Mouse (Mus musculus) retina, embryonic 14.5 days (tissue): ENCODE data around the gene Ppfibp2.

Experiments
- DNase-seq: peaks from one replicate; pipeline ENCODE4 v3.0.0-alpha.2; 2015; ENCODE audit warnings: low spot score

Ppfibp2 gene

GRCm38 (mm10) chr7:107594857-107595402, at the start of gene Ppfibp2:
TSS of gene Ppfibp2 (plus strand) at chr7:107595207.
- DNase-seq, result peak; percentile 85

- no peak for DNase-seq
Measured at GRCm38 (mm10) chr7:107547872-107548271, 47.1 kb upstream of the Ppfibp2 start.

GRCm38 (mm10) chr7:107553461-107553860, 41.5 kb upstream of the Ppfibp2 start:
- DNase-seq, result no peak

DNA sequence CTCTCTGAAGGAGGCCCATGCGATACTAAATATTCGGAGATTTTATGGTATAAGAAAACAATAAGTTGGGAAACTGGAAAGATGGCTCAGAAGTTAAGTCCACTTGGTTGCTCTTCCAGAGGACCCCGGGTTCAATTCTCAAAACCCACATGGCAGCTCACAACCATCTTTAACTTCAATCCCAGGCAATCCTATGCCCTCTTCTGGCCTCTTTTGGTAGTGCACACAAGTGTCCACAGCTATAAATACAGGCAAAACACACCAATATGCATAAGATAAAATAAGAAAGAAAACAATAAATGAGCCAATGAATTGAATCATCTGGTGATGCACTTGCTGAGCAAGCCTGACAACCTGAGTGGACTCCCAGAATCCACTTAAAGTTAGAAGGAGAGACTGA, 39.1 kb upstream of the Ppfibp2 start:
- no peak for DNase-seq

- DNase-seq, result no peak
Measured at GRCm38 (mm10) chr7:107560675-107561074, 34.3 kb upstream of the Ppfibp2 start.

DNA sequence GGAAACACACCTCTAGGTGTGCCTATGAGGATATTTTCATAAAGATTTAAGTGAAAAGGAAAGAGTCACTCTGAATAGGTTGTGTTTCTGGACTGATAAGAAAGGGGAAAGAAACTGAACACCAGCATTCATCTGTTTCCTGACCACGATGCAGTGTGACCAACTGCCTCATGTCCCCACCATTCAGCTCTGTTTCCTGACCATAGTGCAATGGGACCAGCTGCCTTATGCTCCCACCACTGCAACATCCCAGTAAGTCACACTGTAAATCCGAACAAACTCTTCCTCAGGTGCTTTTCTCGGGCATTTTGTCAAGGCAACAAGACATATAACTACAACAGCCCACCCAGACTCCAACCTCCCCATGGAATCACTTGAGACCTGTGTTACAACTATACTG, 33.4 kb upstream of the Ppfibp2 start:
- DNase-seq, result no peak

- peak; percentile 3 for DNase-seq
Measured at GRCm38 (mm10) chr7:107563727-107564126, 31.3 kb upstream of the Ppfibp2 start.

GRCm38 (mm10) chr7:107567261-107567671, 27.7 kb upstream of the Ppfibp2 start, which contains the start of gene Olfml1:
TSS of gene Olfml1 (plus strand) at chr7:107567446.
- DNase-seq, result no peak

DNA sequence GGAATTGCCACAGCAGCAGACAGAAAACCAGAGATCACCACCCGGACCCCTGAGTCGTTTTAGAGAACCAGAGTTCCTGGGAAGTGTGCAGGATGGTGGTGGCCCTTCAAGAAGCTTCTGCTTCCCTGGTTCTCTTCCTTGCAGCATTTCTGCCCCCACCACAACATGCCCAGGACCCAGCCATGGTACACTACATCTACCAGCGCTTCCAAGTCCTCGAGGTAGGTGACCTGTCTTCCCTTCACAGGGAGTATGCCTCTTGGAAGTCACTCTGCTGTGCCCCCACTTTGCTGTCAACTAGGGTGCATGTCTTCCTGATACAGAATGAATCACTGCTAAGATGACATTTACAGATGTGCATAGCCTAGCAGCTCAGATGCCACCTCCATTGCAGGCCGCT, 27.3 kb upstream of the Ppfibp2 start:
- DNase-seq, result no peak

DNA sequence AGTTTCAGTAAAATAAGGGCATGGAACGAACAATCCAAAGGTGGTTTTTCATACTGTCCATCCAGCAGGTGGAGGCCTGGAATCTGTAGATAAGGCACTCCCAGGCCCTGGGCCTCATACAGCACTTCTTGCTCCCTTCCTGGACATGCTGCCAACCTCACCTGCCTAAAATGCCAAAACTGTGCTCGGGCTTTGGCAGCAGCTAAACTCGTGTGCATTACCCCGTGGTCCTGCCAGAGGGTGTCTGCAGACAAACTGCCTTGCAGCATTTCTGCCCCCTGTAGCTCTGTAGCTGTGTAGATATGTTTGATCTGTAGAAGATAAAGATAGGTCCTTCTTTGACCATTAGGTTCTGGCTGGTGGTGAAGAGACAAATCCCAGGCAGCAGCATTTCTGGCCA, 26.0 kb upstream of the Ppfibp2 start:
- DNase-seq, result no peak

- no peak for DNase-seq
Measured at GRCm38 (mm10) chr7:107573856-107574255, 21.2 kb upstream of the Ppfibp2 start.

DNA sequence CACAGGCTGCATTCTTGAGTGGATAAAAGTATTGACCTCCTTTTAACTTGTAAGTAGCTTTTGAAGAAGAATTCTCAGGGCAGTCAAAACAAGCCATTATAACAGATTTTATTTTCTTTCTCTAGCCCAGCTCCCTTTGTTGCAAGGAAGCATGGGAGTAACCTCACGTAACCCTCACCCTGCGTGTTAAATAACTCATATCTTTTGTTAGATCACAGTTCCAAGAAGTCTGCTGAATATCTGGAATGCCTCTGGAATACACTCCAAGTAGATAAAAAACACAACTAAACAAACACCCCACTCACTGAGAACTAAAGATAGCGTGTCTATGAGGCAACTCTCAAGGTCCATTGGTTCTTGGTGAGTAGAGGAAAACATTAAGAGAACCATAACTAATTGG, 20.7 kb upstream of the Ppfibp2 start:
- no peak for DNase-seq

DNA sequence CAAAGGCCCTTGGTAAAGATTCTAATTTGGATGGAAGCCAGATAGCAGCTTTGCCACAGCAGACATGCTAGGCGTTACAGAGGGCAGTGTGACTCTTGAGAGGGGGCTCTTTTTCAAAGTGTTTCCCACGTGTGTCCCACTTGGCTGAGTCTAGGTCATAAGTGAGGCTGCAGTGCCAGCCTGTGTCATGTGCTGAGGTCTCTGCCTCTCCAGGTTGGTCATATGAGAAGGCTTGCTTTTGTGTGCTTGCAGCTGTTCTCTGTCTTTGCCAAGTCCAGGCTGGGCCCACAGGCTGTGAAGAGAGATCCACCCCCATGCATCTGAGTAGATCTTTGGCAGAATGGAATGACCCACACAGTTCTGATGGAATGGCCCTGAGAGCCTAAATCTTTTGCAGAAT, 2.4 kb upstream of the Ppfibp2 start:
- no peak for DNase-seq

DNA sequence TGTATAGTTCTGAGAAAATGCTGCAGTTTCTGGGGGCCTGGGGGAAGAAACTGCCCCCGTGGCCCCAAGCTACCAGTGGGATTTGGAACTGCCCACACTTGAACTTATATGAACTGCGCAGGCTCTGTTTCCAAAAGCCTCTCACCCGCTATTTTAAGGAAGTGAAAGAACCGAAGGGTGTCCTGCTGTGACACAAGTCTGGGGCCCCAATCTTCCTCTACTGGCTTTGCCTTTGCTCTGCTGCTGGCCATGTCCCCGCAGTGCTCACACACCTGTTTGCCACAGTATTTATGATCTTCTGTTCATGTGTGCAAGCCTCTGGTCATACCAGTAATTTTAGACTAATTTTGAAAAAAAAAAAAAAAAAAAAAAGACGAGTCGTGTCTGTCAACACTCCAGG, 1.1 kb upstream of the Ppfibp2 start:
- no peak for DNase-seq

GRCm38 (mm10) chr7:107594325-107594856, 616 bp upstream of the Ppfibp2 start:
- DNase-seq, result peak; percentile 74

- DNase-seq, result no peak
Measured at GRCm38 (mm10) chr7:107595426-107595825, 419 bp downstream of the Ppfibp2 start.

DNA sequence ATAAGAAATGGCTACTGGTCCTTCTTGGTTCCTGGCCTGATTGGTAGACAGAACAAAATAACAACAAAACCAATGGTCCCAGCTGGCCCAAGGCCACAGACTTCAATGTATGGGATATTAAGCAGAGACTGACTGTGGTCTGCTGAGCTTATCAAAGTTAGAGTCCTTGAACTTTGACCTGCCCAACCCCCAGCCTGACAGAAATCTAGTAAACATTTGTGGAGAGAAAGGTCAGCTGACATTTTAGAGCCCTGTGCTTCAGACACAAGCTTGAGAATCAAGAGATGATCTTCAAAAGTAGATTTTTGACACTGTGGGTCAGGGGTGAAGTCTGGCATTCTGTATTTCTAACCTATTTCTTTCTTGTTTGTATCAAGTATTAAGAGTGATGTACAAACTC, 1.7 kb downstream of the Ppfibp2 start:
- no peak for DNase-seq

GRCm38 (mm10) chr7:107597956-107598355, 2.9 kb downstream of the Ppfibp2 start:
- DNase-seq, result no peak

DNA sequence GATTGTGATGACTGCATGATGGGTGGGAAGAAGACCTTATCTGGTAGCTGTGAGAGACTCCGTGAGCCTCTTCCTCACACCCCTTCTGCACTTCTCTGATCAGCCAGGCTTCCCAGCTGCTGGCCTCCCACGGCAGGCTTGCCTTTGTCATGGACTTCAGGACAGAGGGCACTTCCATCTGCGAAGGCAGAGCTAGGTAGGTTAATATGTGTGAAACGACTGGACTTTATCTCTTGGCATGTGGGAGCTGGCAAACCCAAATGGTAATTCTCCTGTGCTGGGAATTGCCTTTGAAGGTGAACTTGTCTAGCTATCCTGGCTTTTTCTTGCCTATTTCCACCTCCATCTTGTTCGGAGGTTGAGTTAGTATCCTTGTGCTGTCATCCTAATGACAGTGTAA, 5.6 kb downstream of the Ppfibp2 start:
- DNase-seq, result no peak

GRCm38 (mm10) chr7:107602505-107602904, 7.5 kb downstream of the Ppfibp2 start:
- no peak for DNase-seq

DNA sequence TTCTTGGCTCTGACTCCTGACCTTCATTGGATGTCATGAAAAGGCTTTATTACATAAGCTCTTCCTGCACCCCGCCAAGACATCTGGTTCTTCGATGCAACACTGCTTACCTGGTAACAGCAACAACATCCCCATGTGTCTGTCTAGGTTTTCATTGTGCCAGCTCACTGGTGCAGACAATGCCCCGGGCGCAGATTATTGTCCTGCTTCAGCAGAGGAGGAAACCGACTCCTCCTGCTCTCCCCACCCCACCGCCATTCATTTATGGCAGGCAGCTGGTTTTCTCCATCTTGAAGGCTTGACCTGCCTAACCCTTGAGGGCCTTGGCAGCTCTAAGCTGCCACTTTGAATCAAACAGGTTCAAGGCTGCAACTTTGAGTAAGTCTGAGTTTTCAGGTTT, 7.9 kb downstream of the Ppfibp2 start:
- peak; percentile 16 for DNase-seq

DNA sequence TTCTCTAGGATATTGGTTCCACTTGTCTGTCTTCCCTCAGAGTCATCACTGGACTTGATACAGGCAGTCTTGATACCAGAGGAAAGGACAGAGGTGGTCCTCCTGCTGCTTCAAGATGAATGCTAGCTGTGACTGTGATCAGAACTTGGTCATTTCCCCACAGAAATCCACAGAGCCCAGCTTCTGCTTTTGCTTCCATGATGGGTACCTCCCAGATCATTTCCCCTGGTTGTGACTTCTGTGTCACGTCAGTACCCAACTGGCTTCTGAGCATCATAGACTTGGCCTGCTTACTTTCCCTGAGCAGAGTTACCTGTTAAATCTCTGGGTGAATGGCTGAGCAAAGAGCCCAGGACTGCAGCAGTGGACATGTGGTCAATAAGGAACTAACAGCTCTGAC, 12.8 kb downstream of the Ppfibp2 start:
- no peak for DNase-seq

- no peak for DNase-seq
Measured at GRCm38 (mm10) chr7:107609622-107610255, 14.7 kb downstream of the Ppfibp2 start.

DNA sequence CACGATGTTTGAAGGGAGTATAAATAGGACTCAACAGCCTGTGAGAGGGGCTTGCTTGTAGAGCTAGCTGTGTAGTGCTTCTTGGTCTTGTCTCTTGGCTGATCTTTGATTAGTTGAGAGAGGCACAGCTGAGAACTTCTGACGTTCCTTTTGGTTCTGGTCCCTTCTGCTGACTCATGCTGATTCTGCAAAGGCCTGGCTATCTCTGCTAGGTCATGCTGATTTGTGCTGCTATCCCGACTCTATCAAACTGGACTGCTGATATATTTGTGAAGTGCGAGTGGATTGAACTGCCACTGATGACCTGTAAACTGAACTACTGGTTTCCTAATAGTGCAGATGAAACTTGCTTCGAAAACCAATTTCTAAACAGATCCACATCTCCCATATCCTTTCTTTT, 15.9 kb downstream of the Ppfibp2 start:
- no peak for DNase-seq
